In genomic region chr17:73342673-73343072, GRCm38 (mm10) we compare ENCODE assay signal across 24 mouse cellular contexts. TPM values are rescaled to one million over a fixed set of nuclear protein-coding genes. Genes with fewer than 3 reads are reported as not detected.
DNase-seq lines count a peak whose midpoint lies in the region; ATAC-seq lines count a peak whose summit lies in the region.
"Had no signal": no experiment of that assay in that cellular context is flagged by ENCODE, and none has a peak within 500 bp of the region (broad histone marks: within the 10 kb centered on the region; RNA-seq: fewer than 3 reads in every experiment).

No protein-coding gene starts in this region.

- H3K27ac ChIP-seq in midbrain, embryonic 11.5 days (ENCODE audit: low read depth, low read length): no peak overlapping the region
- H3K27ac ChIP-seq in midbrain, embryonic 10.5 days (replicated peaks): no peak overlapping the region
- H3K27ac ChIP-seq in hindbrain, embryonic 15.5 days (replicated peaks): no peak overlapping the region
- H3K27ac ChIP-seq in midbrain, embryonic 16.5 days (ENCODE audit: low read length): no peak overlapping the region
- no peak overlapping the region for H3K27ac ChIP-seq in liver, embryonic 11.5 days (ENCODE audit: low read depth, low read length)
- H3K27ac ChIP-seq: embryonic facial prominence, embryonic 15.5 days; left cerebral cortex, adult 2 months; limb, embryonic 10.5 days had no signal

- peak; percentile 52 for ATAC-seq in midbrain, embryonic 11.5 days (ENCODE audit: low FRiP score)
- ATAC-seq in hindbrain, embryonic 15.5 days (ENCODE audit: low FRiP score, low read depth): 0 out of 2 replicates have a peak, but pooled peaks have one; percentile 49
- ATAC-seq in midbrain, embryonic 16.5 days: peak; percentile 37; the same call in 1 of the 2 replicates
- no peak for ATAC-seq in liver, embryonic 11.5 days (replicated peaks; ENCODE audit: low FRiP score)
- ATAC-seq: inflammation-experienced regulatory T-cells, adult 6 months had no signal

- H3K4me3 ChIP-seq in midbrain, embryonic 11.5 days (ENCODE audit: low read depth, low read length): no peak overlapping the region
- no peak overlapping the region for H3K4me3 ChIP-seq in midbrain, embryonic 10.5 days
- no peak overlapping the region for H3K4me3 ChIP-seq in hindbrain, embryonic 15.5 days
- H3K4me3 ChIP-seq in midbrain, embryonic 16.5 days (ENCODE audit: low read depth, low read length): no peak overlapping the region
- no peak overlapping the region for H3K4me3 ChIP-seq in liver, embryonic 11.5 days (ENCODE audit: low read depth, low read length)
- H3K4me3 ChIP-seq: embryonic facial prominence, embryonic 15.5 days; heart, embryonic 12.5 days; left cerebral cortex, adult 2 months; limb, embryonic 10.5 days; myocyte had no signal

- no peaks in the 10 kb centered on the region for H3K9me3 ChIP-seq in midbrain, embryonic 11.5 days (ENCODE audit: control insufficient read depth, low read length)
- H3K9me3 ChIP-seq in midbrain, embryonic 10.5 days (replicated peaks): no peaks in the 10 kb centered on the region
- H3K9me3 ChIP-seq in hindbrain, embryonic 15.5 days: no peaks in the 10 kb centered on the region
- H3K9me3 ChIP-seq in midbrain, embryonic 16.5 days (replicated peaks; ENCODE audit: control insufficient read depth, low read length, poor library complexity, severe bottlenecking): no peaks in the 10 kb centered on the region
- H3K9me3 ChIP-seq in liver, embryonic 11.5 days (ENCODE audit: control insufficient read depth, low read length): no peaks in the 10 kb centered on the region
- H3K9me3 ChIP-seq: embryonic facial prominence, embryonic 15.5 days; heart, embryonic 12.5 days; limb, embryonic 10.5 days had no signal

- H3K9ac ChIP-seq in midbrain, embryonic 11.5 days (ENCODE audit: low read length): no peak overlapping the region
- H3K9ac ChIP-seq in hindbrain, embryonic 15.5 days: no peak overlapping the region
- no peak overlapping the region for H3K9ac ChIP-seq in midbrain, embryonic 16.5 days (ENCODE audit: low read depth, low read length)
- H3K9ac ChIP-seq in liver, embryonic 11.5 days (ENCODE audit: low read depth, low read length): no peak overlapping the region
- H3K9ac ChIP-seq: embryonic facial prominence, embryonic 15.5 days; heart, embryonic 12.5 days had no signal

- no peaks in the 10 kb centered on the region for H3K36me3 ChIP-seq in midbrain, embryonic 11.5 days (ENCODE audit: control insufficient read depth, insufficient read depth, low read length)
- H3K36me3 ChIP-seq in midbrain, embryonic 10.5 days: no peaks in the 10 kb centered on the region
- no peaks in the 10 kb centered on the region for H3K36me3 ChIP-seq in hindbrain, embryonic 15.5 days
- H3K36me3 ChIP-seq in midbrain, embryonic 16.5 days (ENCODE audit: control insufficient read depth, insufficient read depth, low read length): no peaks in the 10 kb centered on the region
- no peaks in the 10 kb centered on the region for H3K36me3 ChIP-seq in liver, embryonic 11.5 days (ENCODE audit: control insufficient read depth, insufficient read depth, low read length)
- H3K36me3 ChIP-seq: embryonic facial prominence, embryonic 15.5 days; heart, embryonic 12.5 days; limb, embryonic 10.5 days had no signal

- H3K4me2 ChIP-seq in midbrain, embryonic 11.5 days: no peak overlapping the region
- H3K4me2 ChIP-seq in hindbrain, embryonic 15.5 days: 0 out of 2 replicates have a peak overlapping the region, but pooled peaks have one; percentile 0
- H3K4me2 ChIP-seq in midbrain, embryonic 16.5 days (ENCODE audit: low read length): no peak overlapping the region
- H3K4me2 ChIP-seq in liver, embryonic 11.5 days: no peak overlapping the region
- H3K4me2 ChIP-seq: embryonic facial prominence, embryonic 15.5 days; heart, embryonic 12.5 days had no signal

- WGBS in midbrain, embryonic 11.5 days: 72% methylated on average over 14 of the region's 14 CpGs
- 70% methylated on average over 14 of the region's 14 CpGs for WGBS in midbrain, embryonic 10.5 days
- 55% methylated on average over 14 of the region's 14 CpGs for WGBS in hindbrain, embryonic 15.5 days
- 49% methylated on average over 14 of the region's 14 CpGs for WGBS in midbrain, embryonic 16.5 days
- WGBS in liver, embryonic 11.5 days: 84% methylated on average over 14 of the region's 14 CpGs

- DNase-seq in midbrain, embryonic 11.5 days (ENCODE audit: low spot score, missing footprints): no peak
- no peak for DNase-seq in midbrain, embryonic 10.5 days (ENCODE audit: low spot score)
- no peak for DNase-seq in liver, embryonic 11.5 days (ENCODE audit: low spot score)
- no peak for DNase-seq in left cerebral cortex, adult 18-20 months (ENCODE audit: low spot score in 2 of 2)
- DNase-seq in urinary bladder, adult 18-20 months (ENCODE audit: low spot score in 2 of 2): no peak
- DNase-seq: adrenal gland, adult 2 months; cerebellum, adult 9-10 months; heart, postnatal 14 days; kidney, adult 2 months; kidney, postnatal 25 days; lung, adult 18-20 months; lung, postnatal 14 days had no signal

- no peaks in the 10 kb centered on the region for H3K27me3 ChIP-seq in midbrain, embryonic 11.5 days (ENCODE audit: control insufficient read depth, insufficient read depth, low read length)
- no peaks in the 10 kb centered on the region for H3K27me3 ChIP-seq in midbrain, embryonic 10.5 days (ENCODE audit: low read depth, poor library complexity, severe bottlenecking)
- no peaks in the 10 kb centered on the region for H3K27me3 ChIP-seq in hindbrain, embryonic 15.5 days
- no peaks in the 10 kb centered on the region for H3K27me3 ChIP-seq in midbrain, embryonic 16.5 days (ENCODE audit: control insufficient read depth, insufficient read depth, low read depth, low read length)
- H3K27me3 ChIP-seq in liver, embryonic 11.5 days (replicated peaks; ENCODE audit: control insufficient read depth, insufficient read depth, low read length): no peaks in the 10 kb centered on the region
- H3K27me3 ChIP-seq: embryonic facial prominence, embryonic 15.5 days had no signal

- no peaks in the 10 kb centered on the region for H3K4me1 ChIP-seq in midbrain, embryonic 11.5 days (ENCODE audit: control insufficient read depth, insufficient read depth, low read length)
- no peaks in the 10 kb centered on the region; the same call in 1 of the 2 replicates for H3K4me1 ChIP-seq in midbrain, embryonic 10.5 days
- peaks cover 8% of the 10 kb centered on the region for H3K4me1 ChIP-seq in hindbrain, embryonic 15.5 days (replicated peaks)
- peaks cover 3% of the 10 kb centered on the region; the same call in 1 of the 2 replicates for H3K4me1 ChIP-seq in midbrain, embryonic 16.5 days (ENCODE audit: control insufficient read depth, insufficient read depth, low read length)
- no peaks in the 10 kb centered on the region for H3K4me1 ChIP-seq in liver, embryonic 11.5 days (replicated peaks; ENCODE audit: control insufficient read depth, insufficient read depth, low read length)
- H3K4me1 ChIP-seq: embryonic facial prominence, embryonic 15.5 days; heart, embryonic 12.5 days had no signal

RNA-seq across cellular contexts. Expression of gene Capn13, which starts 58.0 kb away (rescaled TPM):
- not detected in 2 replicates for polyA plus RNA-seq in midbrain, embryonic 11.5 days (2014; fragmentation: Nextera tagmentation; extraction: Ambion mirVana)
- not detected in 2 replicates for polyA plus RNA-seq in midbrain, embryonic 10.5 days (2016; fragmentation: Nextera tagmentation; extraction: Ambion mirVana)
- polyA plus RNA-seq in hindbrain, embryonic 15.5 days (2015; fragmentation: Nextera tagmentation; extraction: Ambion mirVana): 0.05 and 0.26 TPM in 2 replicates
- not detected in 2 replicates for polyA plus RNA-seq in midbrain, embryonic 16.5 days (2015; fragmentation: Nextera tagmentation; extraction: Ambion mirVana)
- not detected in 2 replicates for polyA plus RNA-seq in liver, embryonic 11.5 days (2014; fragmentation: Nextera tagmentation; extraction: Ambion mirVana)
- not detected for total RNA-seq in left cerebral cortex, adult 18-20 months (2021)
- total RNA-seq: adrenal gland, adult 2 months; gastrocnemius, adult 18-20 months; heart, postnatal 14 days; layer of hippocampus, adult 8-10 months; left cerebral cortex, adult 2 months; megakaryocyte, adult 5-6 weeks had no signal
- polyA plus RNA-seq: adrenal gland, adult 2 months; cortical plate, adult 2 months; heart, embryonic 12.5 days; inflammation-experienced regulatory T-cells, adult 6 months; limb, embryonic 10.5 days; myocyte had no signal
